Mouse (Mus musculus) spleen, embryonic (tissue): ENCODE measurements at regions not wholly inside any gene's neighbourhood (a gene's known extent, or its start where the extent isn't known, plus 50 kb on each side); places are given as distances from the start of the nearest gene placed in this dataset.

ENCODE experiments used
- CTCF ChIA-PET: fragments of 350-600 bp; sonication (Branson Sonifier 250); formaldehyde crosslinking; loops from one replicate; lab custom pipeline; 2022; lab: Charles Lee

DNA sequence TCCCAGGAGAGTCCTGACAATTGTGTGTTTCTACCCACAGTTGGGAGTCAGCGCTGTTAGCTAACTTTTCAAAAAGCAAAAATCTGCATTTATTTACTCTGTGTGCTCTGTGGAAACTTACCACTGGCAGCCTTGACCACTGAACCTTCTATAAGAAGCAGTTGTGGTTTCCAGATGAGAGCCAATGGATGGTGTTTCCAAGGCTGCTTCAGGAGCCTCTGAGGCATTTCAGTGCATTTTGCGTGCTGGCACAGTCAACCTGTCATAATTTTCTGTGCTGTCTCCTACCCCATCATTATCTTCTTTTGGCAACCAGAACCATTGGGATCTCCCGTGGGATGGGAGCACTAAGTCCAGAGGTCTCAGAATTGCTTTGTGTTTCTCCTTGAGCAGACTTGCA, 60.3 kb downstream of the 4930544G11Rik start:
- CTCF ChIA-PET: no interaction called here

DNA sequence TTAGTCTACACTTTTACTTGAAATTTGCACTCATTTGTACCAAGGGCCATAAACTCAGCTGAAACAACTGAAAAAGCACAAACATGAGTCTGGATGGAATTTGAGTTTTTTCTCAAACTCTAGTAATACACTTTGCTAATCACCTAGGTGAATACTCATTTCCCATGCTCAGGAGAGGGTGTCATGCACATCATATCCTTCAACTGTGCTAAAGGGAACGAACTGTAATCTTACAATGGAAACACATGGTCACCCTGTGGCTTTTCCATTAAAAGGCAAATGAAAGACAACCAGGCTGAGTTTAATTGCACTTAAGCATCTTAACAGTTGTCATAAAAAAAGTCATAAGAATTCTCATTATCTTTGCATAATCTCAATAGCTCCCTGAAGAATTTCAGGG, 71.1 kb downstream of the 4930544G11Rik start:
- CTCF ChIA-PET: no interaction called here

DNA sequence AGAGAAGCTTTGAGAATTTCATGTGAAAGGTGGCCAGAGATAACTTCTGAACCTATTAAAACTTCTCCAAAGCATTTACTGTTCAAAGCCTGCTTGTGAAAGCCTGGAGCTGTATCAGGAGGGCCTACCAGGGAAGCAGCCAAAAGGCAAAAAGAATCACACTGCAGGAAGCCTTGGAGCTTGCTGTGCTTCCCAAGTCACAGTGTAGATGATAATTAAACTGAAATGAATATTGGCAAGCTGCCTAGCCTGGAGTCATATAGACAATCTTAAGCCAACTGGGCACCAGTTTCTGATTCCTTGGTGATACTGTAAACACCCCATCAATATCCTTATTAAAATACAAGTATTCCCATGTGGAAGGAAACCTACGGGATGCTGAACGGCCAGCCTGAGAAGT, 84.4 kb downstream of the 4930544G11Rik start:
- CTCF ChIA-PET: no interaction called here

DNA sequence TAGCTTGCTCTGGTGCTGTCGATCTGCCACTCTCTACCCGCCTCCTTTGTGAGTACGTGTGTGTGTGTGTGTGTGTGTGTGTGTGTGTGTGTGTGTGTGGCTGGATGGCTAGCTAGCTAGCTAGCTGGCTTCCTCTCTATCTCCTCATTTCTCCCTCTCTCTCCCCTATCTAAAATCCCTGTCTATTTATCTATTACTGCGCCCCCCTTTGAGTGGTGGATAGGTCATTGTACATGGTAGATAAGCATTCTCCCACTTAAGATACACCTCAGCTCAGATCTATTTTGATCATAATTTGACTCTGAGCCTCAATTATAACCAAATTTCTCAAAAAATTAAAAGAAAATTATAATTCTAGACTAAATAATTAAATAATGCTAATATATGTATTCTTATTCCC, 99.4 kb downstream of the 4930544G11Rik start:
- CTCF ChIA-PET: no interaction called here

DNA sequence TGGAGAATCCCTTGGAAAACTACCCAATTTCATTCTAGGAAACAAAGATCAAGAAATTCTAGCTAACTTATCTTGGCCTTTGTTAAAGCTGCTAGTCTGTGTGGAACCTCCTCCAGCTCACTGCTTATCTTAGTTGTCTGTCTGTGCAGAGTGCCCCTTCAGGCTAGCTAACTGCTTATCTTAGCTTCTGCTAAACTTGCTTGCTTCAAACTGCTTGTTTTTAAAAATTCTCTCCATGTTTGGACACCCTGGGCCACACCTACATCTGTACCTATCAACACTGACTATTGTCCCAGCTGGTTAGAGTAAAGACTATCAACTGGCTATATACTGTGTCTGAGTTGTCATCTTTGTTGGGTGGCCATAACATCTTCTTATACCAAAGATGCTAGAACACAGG, 100.0 kb downstream of the 4930544G11Rik start:
- CTCF ChIA-PET: no interaction called here

- CTCF ChIA-PET: no interaction called here
Measured at GRCm38 (mm10) chr6:66053197-66053596, 100.8 kb downstream of the 4930544G11Rik start.

GRCm38 (mm10) chr6:66068874-66069273, 116.5 kb downstream of the 4930544G11Rik start:
- CTCF ChIA-PET: no interaction called here

GRCm38 (mm10) chr6:66077445-66077844, 125.0 kb downstream of the 4930544G11Rik start:
- CTCF ChIA-PET: no interaction called here

DNA sequence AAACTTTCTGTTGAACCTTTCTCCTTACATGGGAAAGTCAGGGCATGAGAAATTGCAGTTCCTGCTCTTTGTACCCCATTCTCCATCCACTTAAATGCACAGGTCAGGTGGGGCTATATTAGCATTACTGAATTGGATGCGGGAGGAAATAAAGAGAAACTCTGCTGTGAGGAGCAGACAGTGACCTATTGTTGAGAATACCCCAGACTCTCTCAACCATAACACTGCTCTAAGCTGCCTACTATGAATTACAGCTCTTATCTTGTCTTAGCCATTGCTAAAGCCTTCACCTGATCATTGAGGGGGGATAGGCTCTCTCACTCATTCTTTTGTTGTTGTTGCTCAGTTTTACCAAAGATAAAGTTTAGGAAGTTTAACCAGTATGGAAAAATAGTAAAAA, 126.4 kb downstream of the 4930544G11Rik start:
- CTCF ChIA-PET: no interaction called here

- CTCF ChIA-PET: no interaction called here
Measured at GRCm38 (mm10) chr6:66101555-66102071, 149.2 kb downstream of the 4930544G11Rik start.

DNA sequence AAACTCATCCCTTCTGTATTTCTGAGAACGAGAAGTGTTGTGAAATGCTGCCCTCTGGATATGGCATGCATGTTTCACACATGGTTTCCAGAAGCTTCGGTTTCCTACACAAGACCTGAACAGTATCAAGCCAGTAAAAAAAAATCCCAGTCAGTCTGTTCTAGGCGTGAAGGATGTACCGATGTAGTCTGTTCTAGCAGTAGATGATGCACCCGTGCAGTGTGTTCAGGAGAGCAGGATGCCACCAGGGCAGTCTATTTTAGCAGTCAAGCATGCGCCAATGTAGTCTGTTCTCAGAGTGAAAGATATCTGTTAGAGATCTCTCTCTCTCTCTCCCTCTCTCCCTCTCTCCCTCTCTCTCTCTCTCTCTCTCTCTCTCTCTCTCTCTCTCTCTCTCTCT, 162.0 kb downstream of the 4930544G11Rik start:
- CTCF ChIA-PET: no interaction called here

GRCm38 (mm10) chr6:66121479-66122183, 169.2 kb downstream of the 4930544G11Rik start:
- CTCF ChIA-PET: no interaction called here

DNA sequence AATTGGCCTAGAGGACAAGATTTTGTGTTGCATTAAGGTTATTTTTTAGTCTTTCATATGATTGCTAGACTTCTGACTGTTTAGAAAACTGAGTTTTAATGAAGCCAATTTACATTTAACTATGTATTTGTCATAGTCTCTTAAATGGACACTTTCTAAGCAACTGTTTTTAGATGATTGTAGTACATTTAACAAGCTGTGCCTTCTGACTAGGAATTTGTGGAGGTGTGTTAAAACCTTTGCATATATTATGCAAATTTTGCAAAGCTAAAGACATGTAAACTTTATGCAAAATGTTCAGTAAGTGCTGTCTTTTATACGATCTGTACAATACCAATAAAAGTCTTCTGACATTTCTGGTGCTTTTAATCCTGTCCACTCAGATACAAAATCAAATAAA, 171.9 kb downstream of the 4930544G11Rik start:
- CTCF ChIA-PET: no interaction called here

DNA sequence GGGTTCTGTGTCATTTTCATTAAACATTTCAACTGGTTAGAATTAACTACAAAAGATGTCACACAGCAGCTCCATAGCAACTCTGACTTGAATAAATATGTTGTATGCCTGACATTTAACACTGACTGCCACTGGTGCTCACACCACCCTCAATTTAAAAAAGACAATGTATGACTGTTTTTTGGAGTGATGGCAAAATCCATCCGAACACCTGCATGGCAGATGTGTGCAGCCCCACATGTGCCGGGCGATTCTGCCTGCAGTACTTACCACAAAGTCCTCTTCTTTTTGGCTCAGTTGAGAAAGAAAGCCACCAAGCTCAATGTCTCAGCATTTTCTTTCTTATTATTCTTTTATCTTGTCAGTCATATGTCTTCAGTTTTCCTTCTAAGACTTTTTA, 199.4 kb downstream of the 4930544G11Rik start:
- CTCF ChIA-PET: no interaction called here

DNA sequence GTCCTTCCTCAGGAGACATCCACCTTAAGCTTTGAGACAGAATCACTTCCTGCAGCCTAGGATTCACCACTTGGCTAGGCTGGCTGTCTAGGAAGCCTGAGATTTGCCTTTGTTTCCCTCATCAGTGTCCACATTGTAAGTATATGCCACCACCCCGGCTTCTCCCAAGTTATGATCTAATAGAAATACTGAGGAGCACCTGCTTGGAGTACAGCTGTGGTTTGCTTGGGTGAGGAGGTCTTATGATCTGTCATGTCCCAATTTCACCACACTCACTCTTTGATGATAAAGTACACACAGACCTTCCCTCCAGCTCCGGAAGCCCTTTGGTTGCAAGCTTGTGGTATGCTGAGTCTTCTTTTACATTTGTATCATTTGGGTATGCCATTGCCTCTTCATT, 202.4 kb downstream of the 4930544G11Rik start:
- CTCF ChIA-PET: no interaction called here

- CTCF ChIA-PET: no interaction called here
Measured at GRCm38 (mm10) chr6:66160805-66161204, 208.4 kb downstream of the 4930544G11Rik start.

DNA sequence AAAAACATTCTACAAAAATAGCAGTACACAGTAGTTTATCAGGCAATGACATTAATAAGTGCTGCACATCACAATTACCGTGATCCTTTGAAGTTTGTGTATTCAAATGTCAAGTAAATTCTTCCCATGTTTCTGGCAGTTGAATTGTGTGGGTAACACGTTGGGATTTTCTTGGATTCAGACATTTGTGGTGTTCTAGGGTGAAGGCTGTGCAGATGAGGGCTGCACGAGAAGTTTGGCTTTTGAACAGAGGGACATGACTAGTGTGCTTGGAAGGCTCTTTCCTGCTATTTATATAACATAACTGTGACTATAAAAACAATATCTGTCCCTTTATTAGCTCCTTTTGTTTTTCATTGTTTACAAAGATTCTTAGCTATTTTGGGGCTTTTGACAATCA, 216.5 kb downstream of the 4930544G11Rik start:
- CTCF ChIA-PET: no interaction called here

- CTCF ChIA-PET: no interaction called here
Measured at GRCm38 (mm10) chr6:66197990-66198389, 245.6 kb downstream of the 4930544G11Rik start.

- CTCF ChIA-PET: no interaction called here
Measured at GRCm38 (mm10) chr6:66200136-66200790, 247.9 kb downstream of the 4930544G11Rik start.

GRCm38 (mm10) chr6:66206197-66206925, 254.0 kb downstream of the 4930544G11Rik start:
- CTCF ChIA-PET: no interaction called here

GRCm38 (mm10) chr6:66217543-66217942, 265.1 kb downstream of the 4930544G11Rik start:
- CTCF ChIA-PET: no interaction called here

DNA sequence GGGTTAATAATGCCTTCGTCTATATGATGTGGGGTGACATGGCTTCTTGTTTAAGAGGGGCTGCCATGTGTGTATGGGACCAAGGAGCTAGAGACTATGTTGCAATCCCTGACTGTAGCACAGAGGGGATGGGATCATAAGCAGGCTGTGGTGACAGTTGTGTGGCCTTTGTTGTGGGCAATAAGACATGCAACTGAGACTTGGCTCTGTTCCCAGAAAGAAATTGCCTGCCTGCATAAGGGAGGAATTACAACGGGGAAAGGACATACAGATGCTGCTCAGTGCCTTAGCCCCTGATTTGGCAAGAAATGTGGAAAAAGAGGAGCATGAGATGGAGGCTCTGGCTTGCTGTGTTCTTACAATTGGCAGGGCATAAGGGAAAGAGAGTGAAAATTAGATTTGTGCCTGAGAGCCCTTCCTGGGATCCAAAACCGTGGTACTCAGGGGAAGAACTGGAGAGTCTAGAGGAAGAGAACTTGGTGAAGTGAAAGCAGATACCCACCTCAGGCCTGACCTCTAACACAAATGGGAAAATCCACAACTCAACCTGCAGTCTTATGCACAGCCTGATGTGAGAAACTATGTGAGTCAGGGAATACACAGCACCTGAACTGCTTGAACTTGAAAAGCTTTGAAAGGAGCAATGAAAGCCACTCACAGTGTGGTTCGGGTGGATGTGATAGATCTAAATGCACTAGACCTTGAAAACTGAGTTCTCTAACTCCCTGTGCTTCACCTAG, 271.9 kb downstream of the 4930544G11Rik start:
- CTCF ChIA-PET: no interaction called here
